Mouse (Mus musculus) CH12.LX (cell line): ENCODE measurements around the gene Hyal3. TPM values are rescaled to one million over a fixed set of nuclear protein-coding genes. Genes with fewer than 3 reads are reported as not detected.

Experiments used
- DNase-seq: peaks from one replicate; pipeline ENCODE4 v3.0.0-alpha.2; 2013; ENCODE audit errors: extremely low read depth
- H3K27ac ChIP-seq: 2 replicates; pipeline ENCODE4 v1.5.1; 2012; ENCODE audit warnings: low read depth, mild to moderate bottlenecking, control low read depth, moderate library complexity; ENCODE audit not compliant: insufficient read depth
- H3K27me3 ChIP-seq: replicated peaks from 2 replicates; pipeline ENCODE3; 2012; ENCODE audit warnings: inconsistent platforms
- H3K36me3 ChIP-seq, 2 experiments: replicated peaks in 1 of 2; 2 replicates each; pipeline versions ENCODE3 to v1.6.1; 2012; ENCODE audit warnings: inconsistent platforms in 1 of 2, low read length in 1 of 2, mild to moderate bottlenecking in 1 of 2, mixed read lengths in 1 of 2, moderate library complexity in 1 of 2; ENCODE audit not compliant: control insufficient read depth in 1 of 2, insufficient read depth in 1 of 2
- H3K4me1 ChIP-seq, 2 experiments: 2 replicates each; pipeline ENCODE4 v1.6.1; 2012; ENCODE audit warnings: inconsistent platforms in 1 of 2, moderate library complexity in 1 of 2; ENCODE audit not compliant: insufficient read depth in 2 of 2, control insufficient read depth in 1 of 2
- H3K4me2 ChIP-seq: 2 replicates; pipeline ENCODE4 v1.6.1; 2012; ENCODE audit warnings: low read depth, mild to moderate bottlenecking, control low read depth; ENCODE audit not compliant: poor library complexity, insufficient read depth, severe bottlenecking
- H3K4me3 ChIP-seq, 3 experiments: fragments of 150-350 bp in 1 of 3; sonication (generic) in 1 of 3; replicated peaks in 1 of 3; 2 replicates each; pipeline versions ENCODE3 to v1.5.1; 2011 to 2012; ENCODE audit warnings: low read depth in 2 of 3, low read length in 2 of 3, mild to moderate bottlenecking in 2 of 3, moderate library complexity in 2 of 3, control low read depth in 1 of 3, improper control_type of control experiment in 1 of 3, inconsistent platforms in 1 of 3, mixed read lengths in 1 of 3; ENCODE audit not compliant: poor library complexity in 1 of 3
- H3K79me2 ChIP-seq: replicated peaks from 2 replicates; pipeline ENCODE4 v1.6.1; 2012; ENCODE audit warnings: mild to moderate bottlenecking, moderate library complexity; ENCODE audit not compliant: control insufficient read depth, poor library complexity, insufficient read depth, severe bottlenecking; ENCODE audit errors: extremely low read depth
- H3K9ac ChIP-seq: 2 replicates; pipeline ENCODE4 v1.6.1; 2012; ENCODE audit warnings: low read depth, mild to moderate bottlenecking, control low read depth, moderate library complexity; ENCODE audit not compliant: insufficient read depth
- H3K9me3 ChIP-seq: replicated peaks from 2 replicates; pipeline ENCODE3; 2012; ENCODE audit warnings: low read length, inconsistent platforms, mixed read lengths
- CTCF ChIP-seq, 2 experiments: IDR thresholded peaks in 1 of 2; conservative IDR thresholded peaks in 1 of 2; 2 replicates each; pipeline ENCODE4 v1.5.1; 2011 to 2012; ENCODE audit warnings: low read depth in 2 of 2, low read length in 2 of 2, improper control_type of control experiment in 1 of 2, inconsistent platforms in 1 of 2, mild to moderate bottlenecking in 1 of 2, moderate library complexity in 1 of 2
- HCFC1 ChIP-seq: IDR thresholded peaks from 2 replicates; pipeline ENCODE4 v1.6.1; 2012; ENCODE audit warnings: low read depth, mild to moderate bottlenecking, inconsistent platforms, low read length, improper control_type of control experiment
- JUND ChIP-seq: conservative IDR thresholded peaks from 2 replicates; pipeline ENCODE4 v1.6.1; 2011; ENCODE audit warnings: low read depth, low read length, improper control_type of control experiment
- KAT2A ChIP-seq: IDR thresholded peaks from 2 replicates; pipeline ENCODE4 v1.6.1; 2012; ENCODE audit warnings: low read length, improper control_type of control experiment, inconsistent platforms; ENCODE audit not compliant: insufficient replicate concordance
- MAZ ChIP-seq: IDR thresholded peaks from 2 replicates; pipeline ENCODE4 v1.6.1; 2012; ENCODE audit warnings: low read depth, mild to moderate bottlenecking, inconsistent platforms, low read length, improper control_type of control experiment, moderate library complexity
- MXI1 ChIP-seq: IDR thresholded peaks from 2 replicates; pipeline ENCODE4 v1.6.1; 2011; ENCODE audit warnings: mild to moderate bottlenecking, low read depth, low read length, improper control_type of control experiment
- MYC ChIP-seq: IDR thresholded peaks from 2 replicates; pipeline ENCODE4 v1.6.1; 2011; ENCODE audit warnings: low read depth, mild to moderate bottlenecking, improper control_type of control experiment, low read length
- NELFE ChIP-seq: IDR thresholded peaks from 2 replicates; pipeline ENCODE4 v1.6.1; 2011; ENCODE audit warnings: low read depth, low read length, improper control_type of control experiment
- NRF1 ChIP-seq: IDR thresholded peaks from 2 replicates; pipeline ENCODE4 v1.6.1; 2014; ENCODE audit warnings: low read depth, mild to moderate bottlenecking, inconsistent platforms, low read length, improper control_type of control experiment, moderate library complexity
- POLR2A ChIP-seq: IDR thresholded peaks from 2 replicates; pipeline ENCODE4 v1.6.1; 2011; ENCODE audit warnings: low read depth, mild to moderate bottlenecking, improper control_type of control experiment, low read length
- SIN3A ChIP-seq: IDR thresholded peaks from 2 replicates; pipeline ENCODE4 v1.6.1; 2012; ENCODE audit warnings: low read length, improper control_type of control experiment, inconsistent platforms
- TBP ChIP-seq: conservative IDR thresholded peaks from 2 replicates; pipeline ENCODE4 v1.6.1; 2011; ENCODE audit warnings: low read depth, low read length, improper control_type of control experiment
- UBTF ChIP-seq: IDR thresholded peaks from 2 replicates; pipeline ENCODE4 v1.6.1; 2012; ENCODE audit warnings: low read depth, mild to moderate bottlenecking, inconsistent platforms, low read length, improper control_type of control experiment, moderate library complexity
- ZC3H11A ChIP-seq: IDR thresholded peaks from 2 replicates; pipeline ENCODE4 v1.6.1; 2012; ENCODE audit warnings: low read depth, mild to moderate bottlenecking, inconsistent platforms, low read length, improper control_type of control experiment
- ZMIZ1 ChIP-seq: IDR thresholded peaks from 2 replicates; pipeline ENCODE4 v1.6.1; 2012; ENCODE audit warnings: low read depth, mild to moderate bottlenecking, inconsistent platforms, low read length, improper control_type of control experiment
- ZNF384 ChIP-seq: IDR thresholded peaks from 2 replicates; pipeline ENCODE4 v1.6.1; 2012; ENCODE audit warnings: low read depth, low read length, improper control_type of control experiment, inconsistent platforms
- dilution Hi-C: fragments of 300-500 bp; cut with MboI; formaldehyde crosslinking; loops from 2 replicates; pipeline ENCODE4 v1.14.3; 2020; ENCODE audit warnings: low sequenced_read_pairs; ENCODE audit not compliant: extremely low pct_unique_long_range_greater_than_20kb, extremely low pct_ligation_motif_present
- in situ Hi-C: fragments of 300-500 bp; cut with MboI; formaldehyde crosslinking; loops from 3 replicates; pipeline ENCODE4 v1.14.3; 2019; ENCODE audit warnings: low sequenced_read_pairs, low pct_ligation_motif_present, low pct_unique_long_range_greater_than_20kb, mixed read lengths
- polyA plus RNA-seq: library from polyadenylated mRNA; unstranded; fragments of >175 nt; gene quantifications from 2 replicates; pipeline ENCODE4 v1.2.1, GENCODE M21; 2012; ENCODE audit warnings: low read depth; ENCODE audit not compliant: insufficient read length
- total RNA-seq, 2 experiments: library from RNA; depleted of rRNA; stranded (reverse); fragments of 300-350 nt in 1 of 2; fragments of >200 nt in 1 of 2; gene quantifications; 2 replicates each; pipeline ENCODE4 v1.2.3; 2012 to 2014

Hyal3 gene
- total and polyA plus RNA-seq, 3 experiments, result 0.12 to 0.21 (median 0.13) TPM

DNA sequence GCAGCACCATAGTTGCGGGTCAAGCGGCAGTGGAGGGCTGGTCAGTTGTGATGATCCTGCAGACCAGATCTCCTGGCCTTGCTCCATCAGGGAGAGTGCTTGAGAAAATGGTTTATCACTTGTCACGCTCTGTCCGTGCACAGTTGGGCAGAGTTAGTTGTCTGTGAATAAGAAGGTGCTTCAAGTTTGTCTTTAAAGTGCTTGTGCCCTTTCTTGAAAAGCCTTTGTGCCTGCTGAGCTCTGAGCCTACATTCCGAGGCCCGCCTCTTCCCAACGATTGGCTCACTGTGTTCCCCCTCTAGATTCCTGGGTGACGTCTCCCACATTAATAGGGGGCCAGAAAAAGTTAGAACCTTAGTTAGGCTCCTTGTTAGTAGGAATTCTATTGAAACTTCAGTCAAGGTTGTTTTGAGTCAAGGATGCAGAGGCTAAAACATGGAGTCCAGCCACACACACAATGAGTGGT, 28.7 kb upstream of the Hyal3 start:
- in situ Hi-C loops, result no loop called here
- H3K9me3 ChIP-seq, result no peaks in the 10 kb centered on the region
- peaks cover 21% of the 10 kb centered on the region for H3K79me2 ChIP-seq
- H3K36me3 ChIP-seq, result peaks cover 5 to 22% of the 10 kb centered on the region in 2 experiments
- dilution Hi-C loops, result no loop called here
- DNase-seq, result no peak
- H3K27me3 ChIP-seq, result no peaks in the 10 kb centered on the region
- H3K4me3 ChIP-seq, result no peak overlapping the region
- H3K27ac ChIP-seq, result no peak overlapping the region
- no peak overlapping the region for H3K9ac ChIP-seq
- TF ChIP-seq NELFE (no peak), JUND (no peak), KAT2A (no peak), HCFC1 (no peak), MAZ (no peak), NRF1 (no peak), TBP (no peak), CTCF (conservative IDR thresholded peaks at IDR 0.05 in 1 of 2, IDR thresholded peaks at IDR 0.05 in 1 of 2; ENCODE audit: low read depth in 2 of 2, low read length in 2 of 2) (no peak), UBTF (no peak), ZNF384 (no peak)
- H3K4me2 ChIP-seq, result no peak overlapping the region
- H3K4me1 ChIP-seq, result peaks cover 10 to 43% of the 10 kb centered on the region in 2 experiments

DNA sequence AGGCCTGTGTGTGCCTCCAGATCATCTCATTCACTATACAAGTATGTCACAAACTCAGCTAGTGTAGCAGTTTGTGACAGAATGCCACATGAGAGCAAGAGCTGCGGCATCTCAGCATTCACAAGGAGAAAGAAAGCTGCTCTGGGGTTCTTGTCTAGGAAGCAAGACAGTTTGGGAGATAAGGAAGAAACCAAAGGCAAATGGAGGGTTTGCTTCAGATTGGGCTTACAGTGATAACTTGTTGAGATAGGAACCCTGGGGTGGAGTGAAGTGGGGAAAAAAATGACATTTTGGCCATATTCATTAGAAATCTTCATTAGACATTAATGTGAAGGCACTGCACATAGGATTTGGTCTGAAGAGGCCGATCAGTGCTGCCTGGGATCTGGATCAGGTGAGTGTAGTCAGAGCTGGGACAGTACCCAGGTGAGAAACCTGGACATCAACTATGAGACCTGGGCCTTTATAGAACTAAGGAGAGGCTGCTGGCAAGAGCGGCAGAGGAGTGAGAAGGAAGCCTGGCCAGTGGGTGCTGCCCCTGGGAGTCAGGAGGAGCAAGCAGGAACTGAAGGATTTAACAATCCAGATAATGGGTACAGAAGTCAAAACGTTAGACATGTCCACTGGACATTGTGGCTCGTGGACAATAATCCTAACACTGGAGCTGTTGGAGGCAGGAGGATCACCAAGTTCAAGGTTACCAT, 27.8 kb upstream of the Hyal3 start:
- H3K36me3 ChIP-seq, result peaks cover 14 to 31% of the 10 kb centered on the region in 2 experiments
- no peak overlapping the region; the same call in 1 of the 2 replicates for H3K4me2 ChIP-seq
- peaks cover 10 to 33% of the 10 kb centered on the region in 2 experiments for H3K4me1 ChIP-seq
- H3K27ac ChIP-seq, result no peak overlapping the region
- no peak for DNase-seq
- in situ Hi-C loops, result no loop called here
- H3K27me3 ChIP-seq, result no peaks in the 10 kb centered on the region
- H3K9me3 ChIP-seq, result no peaks in the 10 kb centered on the region
- no peak overlapping the region for H3K9ac ChIP-seq
- peak overlapping the region in 1 of 3 experiments; percentile 81 for H3K4me3 ChIP-seq
- TF ChIP-seq ZC3H11A (no peak), NRF1 (no peak), MYC (no peak), MXI1 (no peak), POLR2A (no peak), HCFC1 (no peak), SIN3A (no peak), ZMIZ1 (no peak)
- dilution Hi-C loops, result no loop called here
- H3K79me2 ChIP-seq, result peaks cover 29% of the 10 kb centered on the region
